Mouse (Mus musculus) CH12.LX (cell line): ENCODE data around the gene Ascc1. TPM values are rescaled to one million over a fixed set of nuclear protein-coding genes. Genes with fewer than 3 reads are reported as not detected.

Experiments
- DNase-seq: peaks from one replicate; pipeline ENCODE4 v3.0.0-alpha.2; 2013; ENCODE audit errors: extremely low read depth
- H3K27ac ChIP-seq: 2 replicates; pipeline ENCODE4 v1.5.1; 2012; ENCODE audit warnings: low read depth, mild to moderate bottlenecking, control low read depth, moderate library complexity; ENCODE audit not compliant: insufficient read depth
- H3K27me3 ChIP-seq: replicated peaks from 2 replicates; pipeline ENCODE3; 2012; ENCODE audit warnings: inconsistent platforms
- H3K36me3 ChIP-seq, 2 experiments: replicated peaks in 1 of 2; 2 replicates each; pipeline versions ENCODE3 to v1.6.1; 2012; ENCODE audit warnings: inconsistent platforms in 1 of 2, low read length in 1 of 2, mild to moderate bottlenecking in 1 of 2, mixed read lengths in 1 of 2, moderate library complexity in 1 of 2; ENCODE audit not compliant: control insufficient read depth in 1 of 2, insufficient read depth in 1 of 2
- H3K4me1 ChIP-seq, 2 experiments: 2 replicates each; pipeline ENCODE4 v1.6.1; 2012; ENCODE audit warnings: inconsistent platforms in 1 of 2, moderate library complexity in 1 of 2; ENCODE audit not compliant: insufficient read depth in 2 of 2, control insufficient read depth in 1 of 2
- H3K4me2 ChIP-seq: 2 replicates; pipeline ENCODE4 v1.6.1; 2012; ENCODE audit warnings: low read depth, mild to moderate bottlenecking, control low read depth; ENCODE audit not compliant: poor library complexity, insufficient read depth, severe bottlenecking
- H3K4me3 ChIP-seq, 3 experiments: fragments of 150-350 bp in 1 of 3; sonication (generic) in 1 of 3; replicated peaks in 1 of 3; 2 replicates each; pipeline versions ENCODE3 to v1.5.1; 2011 to 2012; ENCODE audit warnings: low read depth in 2 of 3, low read length in 2 of 3, mild to moderate bottlenecking in 2 of 3, moderate library complexity in 2 of 3, control low read depth in 1 of 3, improper control_type of control experiment in 1 of 3, inconsistent platforms in 1 of 3, mixed read lengths in 1 of 3; ENCODE audit not compliant: poor library complexity in 1 of 3
- H3K79me2 ChIP-seq: replicated peaks from 2 replicates; pipeline ENCODE4 v1.6.1; 2012; ENCODE audit warnings: mild to moderate bottlenecking, moderate library complexity; ENCODE audit not compliant: control insufficient read depth, poor library complexity, insufficient read depth, severe bottlenecking; ENCODE audit errors: extremely low read depth
- H3K9ac ChIP-seq: 2 replicates; pipeline ENCODE4 v1.6.1; 2012; ENCODE audit warnings: low read depth, mild to moderate bottlenecking, control low read depth, moderate library complexity; ENCODE audit not compliant: insufficient read depth
- H3K9me3 ChIP-seq: replicated peaks from 2 replicates; pipeline ENCODE3; 2012; ENCODE audit warnings: low read length, inconsistent platforms, mixed read lengths
- CHD2 ChIP-seq: IDR thresholded peaks from 2 replicates; pipeline ENCODE4 v1.6.1; 2011; ENCODE audit warnings: low read length, improper control_type of control experiment
- CTCF ChIP-seq, 2 experiments: IDR thresholded peaks in 1 of 2; conservative IDR thresholded peaks in 1 of 2; 2 replicates each; pipeline ENCODE4 v1.5.1; 2011 to 2012; ENCODE audit warnings: low read depth in 2 of 2, low read length in 2 of 2, improper control_type of control experiment in 1 of 2, inconsistent platforms in 1 of 2, mild to moderate bottlenecking in 1 of 2, moderate library complexity in 1 of 2
- HCFC1 ChIP-seq: IDR thresholded peaks from 2 replicates; pipeline ENCODE4 v1.6.1; 2012; ENCODE audit warnings: low read depth, mild to moderate bottlenecking, inconsistent platforms, low read length, improper control_type of control experiment
- JUN ChIP-seq: IDR thresholded peaks from 2 replicates; pipeline ENCODE4 v1.6.1; 2011; ENCODE audit warnings: low read depth, mild to moderate bottlenecking, low read length, improper control_type of control experiment, moderate library complexity; ENCODE audit not compliant: insufficient read depth
- JUND ChIP-seq: conservative IDR thresholded peaks from 2 replicates; pipeline ENCODE4 v1.6.1; 2011; ENCODE audit warnings: low read depth, low read length, improper control_type of control experiment
- KAT2A ChIP-seq: IDR thresholded peaks from 2 replicates; pipeline ENCODE4 v1.6.1; 2012; ENCODE audit warnings: low read length, improper control_type of control experiment, inconsistent platforms; ENCODE audit not compliant: insufficient replicate concordance
- MAFK ChIP-seq: IDR thresholded peaks from 2 replicates; pipeline ENCODE4 v1.6.1; 2011; ENCODE audit warnings: low read length, improper control_type of control experiment; ENCODE audit not compliant: insufficient replicate concordance
- MAX ChIP-seq: IDR thresholded peaks from 2 replicates; pipeline ENCODE4 v1.6.1; 2011; ENCODE audit warnings: low read length, improper control_type of control experiment
- MEF2A ChIP-seq: IDR thresholded peaks from 2 replicates; pipeline ENCODE4 v1.6.1; 2014; ENCODE audit warnings: low read depth, mild to moderate bottlenecking, inconsistent platforms, low read length, improper control_type of control experiment, borderline replicate concordance
- MXI1 ChIP-seq: IDR thresholded peaks from 2 replicates; pipeline ENCODE4 v1.6.1; 2011; ENCODE audit warnings: mild to moderate bottlenecking, low read depth, low read length, improper control_type of control experiment
- MYC ChIP-seq: IDR thresholded peaks from 2 replicates; pipeline ENCODE4 v1.6.1; 2011; ENCODE audit warnings: low read depth, mild to moderate bottlenecking, improper control_type of control experiment, low read length
- NELFE ChIP-seq: IDR thresholded peaks from 2 replicates; pipeline ENCODE4 v1.6.1; 2011; ENCODE audit warnings: low read depth, low read length, improper control_type of control experiment
- NRF1 ChIP-seq: IDR thresholded peaks from 2 replicates; pipeline ENCODE4 v1.6.1; 2014; ENCODE audit warnings: low read depth, mild to moderate bottlenecking, inconsistent platforms, low read length, improper control_type of control experiment, moderate library complexity
- PAX5 ChIP-seq: IDR thresholded peaks from 2 replicates; pipeline ENCODE4 v1.6.1; 2012; ENCODE audit warnings: low read length, inconsistent platforms, mixed read lengths
- POLR2A ChIP-seq: IDR thresholded peaks from 2 replicates; pipeline ENCODE4 v1.6.1; 2011; ENCODE audit warnings: low read depth, mild to moderate bottlenecking, improper control_type of control experiment, low read length
- POLR2AphosphoS2 ChIP-seq: IDR thresholded peaks from 2 replicates; pipeline ENCODE4 v1.6.1; 2011; ENCODE audit warnings: low read depth, low read length, improper control_type of control experiment
- RCOR1 ChIP-seq: conservative IDR thresholded peaks from 2 replicates; pipeline ENCODE4 v1.6.1; 2012; ENCODE audit warnings: low read depth, mild to moderate bottlenecking, inconsistent platforms, low read length, improper control_type of control experiment
- SIN3A ChIP-seq: IDR thresholded peaks from 2 replicates; pipeline ENCODE4 v1.6.1; 2012; ENCODE audit warnings: low read length, improper control_type of control experiment, inconsistent platforms
- SMC3 ChIP-seq: IDR thresholded peaks from 2 replicates; pipeline ENCODE4 v1.6.1; 2011; ENCODE audit warnings: low read depth, low read length, improper control_type of control experiment
- TBP ChIP-seq: conservative IDR thresholded peaks from 2 replicates; pipeline ENCODE4 v1.6.1; 2011; ENCODE audit warnings: low read depth, low read length, improper control_type of control experiment
- UBTF ChIP-seq: IDR thresholded peaks from 2 replicates; pipeline ENCODE4 v1.6.1; 2012; ENCODE audit warnings: low read depth, mild to moderate bottlenecking, inconsistent platforms, low read length, improper control_type of control experiment, moderate library complexity
- USF1 ChIP-seq: IDR thresholded peaks from 2 replicates; pipeline ENCODE4 v1.6.1; 2014; ENCODE audit warnings: low read depth, mild to moderate bottlenecking, inconsistent platforms, low read length, improper control_type of control experiment
- USF2 ChIP-seq: conservative IDR thresholded peaks from 2 replicates; pipeline ENCODE4 v1.6.1; 2011; ENCODE audit warnings: low read depth, low read length, improper control_type of control experiment
- ZC3H11A ChIP-seq: IDR thresholded peaks from 2 replicates; pipeline ENCODE4 v1.6.1; 2012; ENCODE audit warnings: low read depth, mild to moderate bottlenecking, inconsistent platforms, low read length, improper control_type of control experiment
- ZKSCAN1 ChIP-seq: IDR thresholded peaks from 2 replicates; pipeline ENCODE4 v1.6.1; 2012; ENCODE audit warnings: low read depth, inconsistent platforms, low read length, improper control_type of control experiment, borderline replicate concordance
- ZNF384 ChIP-seq: IDR thresholded peaks from 2 replicates; pipeline ENCODE4 v1.6.1; 2012; ENCODE audit warnings: low read depth, low read length, improper control_type of control experiment, inconsistent platforms
- dilution Hi-C: fragments of 300-500 bp; cut with MboI; formaldehyde crosslinking; loops from 2 replicates; pipeline ENCODE4 v1.14.3; 2020; ENCODE audit warnings: low sequenced_read_pairs; ENCODE audit not compliant: extremely low pct_unique_long_range_greater_than_20kb, extremely low pct_ligation_motif_present
- in situ Hi-C: fragments of 300-500 bp; cut with MboI; formaldehyde crosslinking; loops from 3 replicates; pipeline ENCODE4 v1.14.3; 2019; ENCODE audit warnings: low sequenced_read_pairs, low pct_ligation_motif_present, low pct_unique_long_range_greater_than_20kb, mixed read lengths
- polyA plus RNA-seq: library from polyadenylated mRNA; unstranded; fragments of >175 nt; gene quantifications from 2 replicates; pipeline ENCODE4 v1.2.1, GENCODE M21; 2012; ENCODE audit warnings: low read depth; ENCODE audit not compliant: insufficient read length
- total RNA-seq, 2 experiments: library from RNA; depleted of rRNA; stranded (reverse); fragments of 300-350 nt in 1 of 2; fragments of >200 nt in 1 of 2; gene quantifications; 2 replicates each; pipeline ENCODE4 v1.2.3; 2012 to 2014

The Ascc1 gene
- total and polyA plus RNA-seq, 3 experiments, result 20.1 to 25.5 (median 25.4) TPM

- Histone ChIP-seq H3K9ac (no peak overlapping the region), H3K27ac (no peak overlapping the region)
Measured at GRCm38 (mm10) chr10:60130504-60130903, 127.9 kb downstream of the Ascc1 start.

GRCm38 (mm10) chr10:60133501-60133900 is 130.9 kb downstream of the Ascc1 start:
- in situ Hi-C loops (no loop called here), dilution Hi-C loops (no loop called here)
- TF ChIP-seq MAFK (no peak), SIN3A (no peak), UBTF (no peak), MAX (no peak), KAT2A (no peak), SMC3 (no peak), POLR2AphosphoS2 (no peak), USF1 (no peak), RCOR1 (no peak), CTCF (conservative IDR thresholded peaks at IDR 0.05 in 1 of 2, IDR thresholded peaks at IDR 0.05 in 1 of 2; ENCODE audit: low read depth in 2 of 2, low read length in 2 of 2) (no peak), ZKSCAN1 (no peak), JUN (no peak), USF2 (no peak), MYC (no peak)
- no peaks in the 10 kb centered on the region for H3K9me3 ChIP-seq
- no peaks in the 10 kb centered on the region for H3K36me3 ChIP-seq
- peaks cover under 1 to 26% of the 10 kb centered on the region in 2 experiments; a peak in 2 of 4 replicates for H3K4me1 ChIP-seq
- no peak overlapping the region for H3K4me2 ChIP-seq
- H3K9ac ChIP-seq, result no peak overlapping the region
- H3K4me3 ChIP-seq, result no peak overlapping the region
- no peak overlapping the region for H3K27ac ChIP-seq
- no peak for DNase-seq
- no peaks in the 10 kb centered on the region for H3K27me3 ChIP-seq
- H3K79me2 ChIP-seq, result no peaks in the 10 kb centered on the region

More at GRCm38 (mm10) chr10:60130504-60130903, 127.9 kb downstream of the Ascc1 start:
- H3K4me3 ChIP-seq, result no peak overlapping the region
- no peaks in the 10 kb centered on the region for H3K79me2 ChIP-seq
- dilution Hi-C loops (no loop called here), in situ Hi-C loops (no loop called here)
- no peak for DNase-seq
- H3K27me3 ChIP-seq, result no peaks in the 10 kb centered on the region
- H3K36me3 ChIP-seq, result no peaks in the 10 kb centered on the region
- no peaks in the 10 kb centered on the region for H3K9me3 ChIP-seq
- peaks cover 5 to 25% of the 10 kb centered on the region in 2 experiments; a peak in 2 of 4 replicates for H3K4me1 ChIP-seq
- TF ChIP-seq JUND (no peak), CTCF (conservative IDR thresholded peaks at IDR 0.05 in 1 of 2, IDR thresholded peaks at IDR 0.05 in 1 of 2; ENCODE audit: low read depth in 2 of 2, low read length in 2 of 2) (no peak), NELFE (no peak), MXI1 (no peak), PAX5 (no peak), POLR2AphosphoS2 (no peak), ZKSCAN1 (no peak), ZC3H11A (no peak), MEF2A (no peak), HCFC1 (no peak), POLR2A (no peak), TBP (no peak), USF1 (no peak), ZNF384 (no peak), NRF1 (no peak), CHD2 (no peak)
- H3K4me2 ChIP-seq, result no peak overlapping the region
